Mouse (Mus musculus): Measurements from ENCODE around the gene Brms1.

DNA sequence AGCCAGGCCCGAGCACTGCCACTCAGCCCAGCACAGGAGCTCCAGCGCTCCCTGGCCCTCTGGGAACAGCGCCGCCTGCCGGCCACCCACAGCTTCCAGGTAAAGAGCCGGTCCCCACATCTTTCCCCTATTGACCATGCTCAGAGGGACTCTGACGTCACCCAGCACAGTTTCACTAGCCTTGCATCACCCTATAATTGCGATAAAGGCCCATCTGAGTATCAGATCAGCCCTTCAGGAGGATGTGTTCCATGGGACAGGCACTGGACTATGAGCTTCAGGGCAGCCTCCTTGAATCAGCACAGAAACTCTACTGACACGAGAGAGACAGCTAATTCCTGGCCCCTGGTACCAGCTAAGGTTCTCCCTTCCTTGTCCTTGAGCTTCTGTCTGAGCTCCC, 12.8 kb downstream of the Brms1 start:
- TF ChIP-seq CTCF (IDR thresholded peaks at IDR 0.05; ENCODE audit: low read depth) (peak; percentile 55), EP300 (IDR thresholded peaks at IDR 0.05; ENCODE audit: low read depth) (no peak)

All from heart, postnatal 0 days (tissue).